Mouse (Mus musculus) stomach, postnatal 0 days (tissue): ENCODE data around the gene Tex29.

Experiments used
- CTCF ChIP-seq: IDR thresholded peaks from 2 replicates; pipeline ENCODE4 v1.5.1; 2016; ENCODE audit warnings: antibody characterized with exemption, low read depth, mild to moderate bottlenecking, moderate library complexity
- EP300 ChIP-seq: optimal IDR thresholded peaks from 2 replicates; pipeline ENCODE3; 2016; ENCODE audit warnings: antibody characterized with exemption

GRCm38 (mm10) chr8:11844316-11844685 lies 4.0 kb downstream of the Tex29 start:
- TF ChIP-seq CTCF (no peak), EP300 (no peak)
